Mouse (Mus musculus) layer of hippocampus, adult 18-20 months (tissue): ENCODE data around the gene Ubiad1. TPM values are rescaled to one million over a fixed set of nuclear protein-coding genes. Genes with fewer than 3 reads are reported as not detected.

Experiments
- DNase-seq, 2 experiments: peaks; one replicate each; pipeline ENCODE4 v3.0.0; 2022; ENCODE audit warnings: low spot score in 2 of 2
- total RNA-seq, 2 experiments: library from RNA; stranded (reverse); gene quantifications; 2 replicates each; pipeline ENCODE4 v1.2.3; 2021

Ubiad1 gene
- total RNA-seq, 2 experiments from 2014 or later: 7.5 to 8.5 TPM

DNA sequence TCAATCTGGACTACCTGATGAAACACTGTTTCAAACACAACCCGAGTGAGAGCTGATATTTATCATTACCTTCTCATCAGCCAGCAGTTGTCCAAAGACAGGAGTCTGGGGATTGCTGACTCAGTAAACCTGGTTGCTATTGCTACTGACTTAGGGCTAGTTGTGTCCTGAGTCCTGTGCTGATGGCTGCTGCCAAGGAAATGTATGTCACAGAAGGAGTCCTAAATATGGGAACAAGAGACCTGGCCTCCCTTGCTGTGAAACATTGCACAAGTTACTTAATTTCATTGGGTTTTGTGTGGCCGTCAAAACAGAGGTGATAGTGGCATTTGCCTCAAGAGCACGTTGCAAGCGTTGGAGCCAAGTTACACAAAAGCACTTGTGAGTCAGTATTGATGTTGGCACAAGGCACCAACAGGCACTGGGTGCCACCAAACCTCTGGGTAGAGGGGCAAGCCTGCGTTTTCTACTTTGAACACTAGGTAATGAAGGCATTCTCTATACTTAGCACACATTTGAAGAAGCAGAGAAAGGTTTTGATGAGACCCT lies 11.0 kb upstream of the Ubiad1 start:
- no peak for DNase-seq

DNA sequence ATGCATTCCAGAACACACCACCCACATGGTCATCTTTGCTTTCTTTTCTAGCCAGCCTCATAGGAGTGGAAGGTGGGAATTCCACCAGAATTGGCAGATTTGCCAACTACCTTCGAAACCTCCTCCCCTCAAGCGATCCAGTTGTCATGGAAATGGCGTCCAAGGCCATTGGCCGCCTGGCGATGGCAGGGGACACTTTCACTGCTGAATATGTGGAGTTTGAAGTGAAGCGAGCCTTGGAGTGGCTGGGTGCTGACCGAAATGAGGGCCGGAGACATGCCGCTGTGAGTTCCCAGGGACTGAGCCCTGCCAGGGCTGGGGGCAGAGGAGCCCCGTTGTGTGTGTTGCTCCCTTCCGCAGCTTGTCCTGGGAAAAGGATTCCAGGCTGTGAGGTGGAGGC lies 9.1 kb upstream of the Ubiad1 start:
- DNase-seq: no peak

- no peak for DNase-seq
These were observed 4.3 kb upstream of the Ubiad1 start for GRCm38 (mm10) chr4:148448853-148449245.

DNA sequence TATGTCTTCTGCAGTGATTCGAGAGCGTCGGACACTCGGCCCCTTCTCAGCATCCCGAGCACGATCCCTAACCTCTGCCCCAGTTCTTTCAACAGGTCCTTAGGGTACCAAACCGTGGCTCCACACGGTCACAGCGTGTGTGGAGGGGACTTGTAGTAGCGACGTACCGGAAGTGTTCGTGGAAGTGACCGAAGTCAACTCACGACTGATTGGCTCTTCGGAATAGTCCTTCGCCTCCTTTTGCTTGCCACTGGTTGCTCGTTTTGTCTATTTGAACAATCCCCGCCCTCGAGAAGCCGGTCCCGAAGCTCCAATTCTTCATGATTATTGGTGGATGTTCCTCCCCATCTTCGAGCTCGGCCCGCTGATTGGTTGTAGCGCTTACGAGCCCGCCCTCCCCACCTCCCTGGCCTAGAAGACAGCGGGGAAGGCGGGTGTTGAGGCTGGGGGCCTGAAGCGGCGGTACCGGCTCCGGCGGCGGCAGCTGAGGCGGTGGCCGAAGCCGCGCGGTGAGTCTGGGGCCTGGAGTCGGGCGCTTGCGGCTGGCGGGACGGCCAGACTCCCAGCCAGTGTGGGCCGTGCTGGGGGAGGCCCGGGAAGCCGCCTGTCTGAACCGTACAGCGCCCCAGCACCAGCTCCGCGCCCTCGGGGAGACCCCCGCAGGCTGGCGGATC lies 3.7 kb upstream of the Ubiad1 start, which contains the start of gene Mtor:
Mtor (plus strand) TSS at position 433 of the 674 bp plus-strand sequence.
- DNase-seq: peak; percentile 94 to 98

GRCm38 (mm10) chr4:148442598-148442997 lies 2.0 kb downstream of the Ubiad1 start:
- no peak for DNase-seq

DNA sequence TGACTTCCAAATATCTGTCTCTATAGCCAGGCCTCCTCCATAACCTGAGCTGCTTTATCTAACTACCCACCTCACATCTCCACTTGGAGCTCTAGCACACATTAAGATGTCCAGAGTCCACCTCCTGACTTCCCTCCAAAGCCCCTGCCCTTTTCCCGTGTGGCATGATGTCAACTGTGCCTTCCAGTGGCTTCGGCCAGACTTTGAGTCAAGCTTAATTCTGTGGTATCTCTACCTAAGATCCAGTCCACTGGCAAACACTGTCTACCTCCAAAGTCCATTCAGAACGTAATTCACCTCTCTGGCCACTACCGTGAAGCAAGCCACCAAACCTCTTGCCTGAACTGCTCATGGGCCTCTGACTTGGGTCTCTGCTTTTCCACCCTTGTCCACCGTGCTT lies 2.6 kb downstream of the Ubiad1 start:
- no peak for DNase-seq

GRCm38 (mm10) chr4:148435657-148436330 lies 8.8 kb downstream of the Ubiad1 start:
- peak; percentile 50 to 71 for DNase-seq

DNA sequence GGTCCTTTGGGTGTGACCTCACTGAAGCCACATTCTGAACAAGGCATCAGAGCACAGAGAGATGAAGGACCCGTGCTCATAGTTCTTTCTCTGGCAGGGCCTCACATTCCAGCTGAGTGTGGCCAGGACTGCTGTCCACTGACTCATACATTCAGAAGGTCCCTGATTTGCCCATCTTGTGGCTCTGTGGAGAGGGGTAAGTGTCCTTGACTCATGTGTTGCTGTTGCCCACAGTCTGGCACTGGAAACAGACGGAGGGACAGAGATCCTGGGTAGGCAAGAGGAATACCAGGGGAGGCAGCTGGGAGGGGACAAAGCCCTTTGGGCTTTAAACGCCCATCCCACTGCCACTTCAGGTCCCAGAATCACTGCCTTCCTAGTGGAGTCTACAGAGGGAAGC lies 9.5 kb downstream of the Ubiad1 start:
- no peak for DNase-seq

DNA sequence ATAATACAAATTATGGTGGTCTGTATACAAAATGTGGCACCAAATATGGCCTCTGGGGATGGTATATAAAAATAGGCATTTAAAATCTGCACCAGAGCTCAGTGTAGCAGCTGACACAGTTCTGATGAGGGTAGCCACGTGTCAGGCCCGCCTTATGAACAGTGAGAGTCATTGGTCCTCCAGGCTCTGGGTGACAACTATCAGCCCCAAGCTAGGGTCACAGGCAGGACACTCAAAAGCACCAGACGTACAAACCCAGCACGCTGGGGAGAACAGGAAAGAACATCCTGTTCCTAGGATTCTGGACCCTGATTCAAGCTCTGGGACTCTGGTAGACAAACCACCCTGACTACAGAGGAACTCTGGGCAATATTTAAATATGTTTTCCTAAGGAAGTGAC lies 10.0 kb downstream of the Ubiad1 start:
- no peak for DNase-seq

GRCm38 (mm10) chr4:148433813-148434212 lies 10.8 kb downstream of the Ubiad1 start:
- DNase-seq: no peak

GRCm38 (mm10) chr4:148433336-148433735 lies 11.2 kb downstream of the Ubiad1 start:
- no peak for DNase-seq

- DNase-seq: no peak
These were observed 12.1 kb downstream of the Ubiad1 start for GRCm38 (mm10) chr4:148432488-148432887.

- DNase-seq: no peak
These were observed 13.6 kb downstream of the Ubiad1 start for GRCm38 (mm10) chr4:148430880-148431519.

GRCm38 (mm10) chr4:148429686-148430085 lies 14.9 kb downstream of the Ubiad1 start:
- DNase-seq: peak in 1 of 2 experiments; percentile 74

DNA sequence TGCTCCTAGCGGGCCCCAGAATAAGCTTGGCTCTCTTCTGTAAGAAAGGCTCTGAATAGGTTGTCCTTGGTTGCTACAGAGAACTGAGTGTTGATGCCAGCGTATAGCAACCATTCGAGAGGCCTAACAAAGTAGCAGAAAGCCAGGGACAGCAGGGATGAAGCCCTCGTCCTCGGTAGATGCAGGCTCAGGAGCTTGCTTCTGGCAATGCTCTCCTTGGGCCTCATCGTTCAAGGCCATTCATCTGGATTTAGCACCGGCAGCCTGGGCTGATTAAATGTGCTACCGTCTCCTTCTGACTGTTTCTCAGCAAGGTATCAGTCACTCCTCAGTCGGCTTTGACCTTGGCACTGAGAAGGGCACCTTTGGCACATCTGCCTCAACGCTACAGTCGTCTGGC lies 15.4 kb downstream of the Ubiad1 start:
- DNase-seq: no peak

GRCm38 (mm10) chr4:148428544-148428943 lies 16.0 kb downstream of the Ubiad1 start:
- DNase-seq: no peak

- no peak for DNase-seq
These were observed 17.4 kb downstream of the Ubiad1 start for GRCm38 (mm10) chr4:148426950-148427850.

DNA sequence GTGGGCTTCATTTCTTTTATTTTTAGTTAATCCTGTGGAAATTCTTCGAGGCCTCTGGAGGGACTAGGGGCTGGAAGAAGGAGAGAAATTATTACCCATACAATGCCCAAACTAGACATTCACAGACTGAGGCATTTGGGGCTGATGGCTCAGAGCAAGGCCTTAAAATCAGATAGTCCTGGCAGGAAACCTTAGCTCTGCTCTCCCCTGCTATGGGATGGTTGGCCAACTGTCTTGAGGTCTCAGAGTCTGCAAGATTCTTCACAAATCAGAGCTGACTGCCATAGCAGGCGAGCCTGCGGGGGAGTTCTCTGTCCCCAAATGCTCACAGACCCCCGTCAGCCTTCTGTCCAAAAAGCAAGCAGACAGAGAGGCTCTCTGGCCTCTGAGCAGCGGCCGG lies 27.0 kb downstream of the Ubiad1 start:
- DNase-seq: no peak

GRCm38 (mm10) chr4:148417074-148417526 lies 27.5 kb downstream of the Ubiad1 start:
- no peak for DNase-seq

DNA sequence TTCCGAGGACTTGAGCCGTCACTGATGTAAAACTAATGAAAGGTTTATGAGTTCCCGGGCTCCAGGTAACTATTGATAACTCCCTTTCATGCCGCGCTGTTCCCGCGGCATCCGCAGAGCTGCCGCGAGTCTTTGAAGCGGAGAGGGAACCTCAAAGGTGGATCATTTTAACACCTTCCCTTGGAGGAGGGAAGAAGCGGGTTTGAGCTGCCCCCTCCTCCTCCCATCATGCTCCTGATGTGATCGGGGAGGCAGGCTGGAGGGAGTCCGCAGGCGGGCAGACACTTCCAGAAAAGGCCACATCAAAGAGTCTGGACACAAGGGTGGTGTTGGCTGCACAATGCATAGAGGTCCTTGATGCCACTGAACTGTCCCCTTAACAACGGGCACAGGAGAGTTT lies 29.0 kb downstream of the Ubiad1 start:
- no peak for DNase-seq
